Mouse (Mus musculus) cortical plate, adult 2 months (tissue): ENCODE measurements around the gene Iqcf3. TPM values are rescaled to one million over a fixed set of nuclear protein-coding genes. Genes with fewer than 3 reads are reported as not detected.

Experiments
- H3K27ac ChIP-seq: fragments of 200-500 bp; 2 replicates; pipeline ENCODE4 v1.5.1; 2012; ENCODE audit warnings: low read length, control low read depth, inconsistent platforms; ENCODE audit not compliant: insufficient read depth
- H3K4me1 ChIP-seq: fragments of 200-500 bp; 2 replicates; pipeline ENCODE4 v1.6.1; 2011; ENCODE audit warnings: low read length; ENCODE audit not compliant: control insufficient read depth, insufficient read depth
- H3K4me3 ChIP-seq: fragments of 200-500 bp; 2 replicates; pipeline ENCODE4 v1.5.1; 2011; ENCODE audit warnings: mild to moderate bottlenecking, low read length, control low read depth; ENCODE audit not compliant: insufficient read depth
- CTCF ChIP-seq: fragments of 200-500 bp; IDR thresholded peaks from 2 replicates; pipeline ENCODE4 v1.5.1; 2011; ENCODE audit warnings: mild to moderate bottlenecking, control low read depth, low read length; ENCODE audit not compliant: insufficient read depth; ENCODE audit errors: extremely low read depth
- POLR2A ChIP-seq: fragments of 200-500 bp; IDR thresholded peaks from 2 replicates; pipeline ENCODE4 v1.6.1; 2011; ENCODE audit warnings: mild to moderate bottlenecking, low read length, control low read depth; ENCODE audit not compliant: insufficient read depth; ENCODE audit errors: extremely low read depth
- polyA plus RNA-seq: library from polyadenylated mRNA; depleted of rRNA; stranded (reverse); fragments of >200 nt; gene quantifications from 2 replicates; pipeline ENCODE4 v1.2.3, GENCODE M21; 2012

Gene Iqcf3
- polyA plus RNA-seq, 1 experiment: not detected

DNA sequence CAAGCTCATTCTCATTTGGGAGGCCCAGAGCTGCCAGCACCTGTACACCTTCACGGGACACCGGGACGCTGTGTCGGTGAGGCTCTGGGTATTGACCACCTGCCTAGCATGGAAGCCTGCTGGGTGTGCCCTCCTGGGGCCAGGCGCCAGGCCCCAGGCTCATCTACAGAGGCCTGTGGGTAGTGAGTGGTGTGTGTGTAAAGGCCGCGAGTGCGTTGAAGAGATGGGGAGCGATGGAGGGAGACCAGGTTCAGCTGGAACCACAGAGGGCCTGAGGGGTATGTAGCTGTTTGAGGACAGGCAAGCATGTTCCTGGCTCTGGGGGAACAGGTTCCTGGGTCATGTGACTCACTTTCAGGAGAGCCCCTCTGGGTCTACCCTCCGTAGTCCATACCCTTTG lies 78.3 kb downstream of the Iqcf3 start:
- no peak overlapping the region for H3K27ac ChIP-seq
- TF ChIP-seq POLR2A: no peak
- no peak for TF ChIP-seq CTCF
- no peaks in the 10 kb centered on the region; the same call in 1 of the 2 replicates for H3K4me1 ChIP-seq
- H3K4me3 ChIP-seq: no peak overlapping the region

GRCm38 (mm10) chr9:106482578-106483115 lies 78.8 kb downstream of the Iqcf3 start:
- TF ChIP-seq CTCF (no peak), POLR2A (no peak)
- Histone ChIP-seq H3K27ac (no peak overlapping the region), H3K4me1 (peaks cover 4% of the 10 kb centered on the region; the same call in 1 of the 2 replicates), H3K4me3 (no peak overlapping the region)

- no peak overlapping the region for H3K27ac ChIP-seq
- H3K4me1 ChIP-seq: peaks cover 4% of the 10 kb centered on the region; the same call in 1 of the 2 replicates
- TF ChIP-seq POLR2A (no peak), CTCF (no peak)
- H3K4me3 ChIP-seq: no peak overlapping the region
Observed at GRCm38 (mm10) chr9:106481676-106482075, 79.8 kb downstream of the Iqcf3 start.

- Histone ChIP-seq H3K4me3 (no peak overlapping the region), H3K4me1 (peaks cover 6% of the 10 kb centered on the region; the same call in 1 of the 2 replicates), H3K27ac (no peak overlapping the region)
- TF ChIP-seq CTCF (no peak), POLR2A (no peak)
Observed at GRCm38 (mm10) chr9:106481075-106481474, 80.4 kb downstream of the Iqcf3 start.

GRCm38 (mm10) chr9:106480541-106480940 lies 80.9 kb downstream of the Iqcf3 start:
- TF ChIP-seq CTCF (no peak), POLR2A (no peak)
- no peak overlapping the region for H3K27ac ChIP-seq
- no peak overlapping the region for H3K4me3 ChIP-seq
- peaks cover 7% of the 10 kb centered on the region; the same call in 1 of the 2 replicates for H3K4me1 ChIP-seq

DNA sequence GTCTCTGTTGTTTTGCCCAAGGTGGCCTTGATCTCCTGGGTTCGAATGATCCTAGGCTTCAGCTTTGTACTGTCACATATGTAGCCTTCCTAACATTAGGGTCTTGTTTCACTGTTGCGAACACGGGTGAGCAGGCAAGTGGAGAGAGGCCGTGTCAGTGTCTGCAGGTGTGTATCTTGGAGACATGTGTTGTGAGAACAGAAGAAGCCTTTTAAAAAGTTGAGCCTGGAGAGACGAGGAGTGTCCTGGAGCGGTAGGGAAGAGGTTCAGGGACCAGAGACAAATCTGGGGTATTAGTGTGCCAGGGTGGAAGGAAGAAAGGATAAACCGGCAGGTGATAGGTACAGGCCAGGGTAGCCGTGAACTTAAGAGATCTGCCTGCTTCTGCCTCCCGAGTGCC lies 83.3 kb downstream of the Iqcf3 start:
- H3K27ac ChIP-seq: no peak overlapping the region
- TF ChIP-seq POLR2A (no peak), CTCF (no peak)
- H3K4me1 ChIP-seq: peaks cover 7% of the 10 kb centered on the region; the same call in 1 of the 2 replicates
- peak overlapping the region; percentile 62 for H3K4me3 ChIP-seq

GRCm38 (mm10) chr9:106477649-106478048 lies 83.8 kb downstream of the Iqcf3 start:
- TF ChIP-seq POLR2A (no peak), CTCF (no peak)
- Histone ChIP-seq H3K4me3 (peak overlapping the region; percentile 62), H3K27ac (no peak overlapping the region), H3K4me1 (peaks cover 7% of the 10 kb centered on the region; the same call in 1 of the 2 replicates)

DNA sequence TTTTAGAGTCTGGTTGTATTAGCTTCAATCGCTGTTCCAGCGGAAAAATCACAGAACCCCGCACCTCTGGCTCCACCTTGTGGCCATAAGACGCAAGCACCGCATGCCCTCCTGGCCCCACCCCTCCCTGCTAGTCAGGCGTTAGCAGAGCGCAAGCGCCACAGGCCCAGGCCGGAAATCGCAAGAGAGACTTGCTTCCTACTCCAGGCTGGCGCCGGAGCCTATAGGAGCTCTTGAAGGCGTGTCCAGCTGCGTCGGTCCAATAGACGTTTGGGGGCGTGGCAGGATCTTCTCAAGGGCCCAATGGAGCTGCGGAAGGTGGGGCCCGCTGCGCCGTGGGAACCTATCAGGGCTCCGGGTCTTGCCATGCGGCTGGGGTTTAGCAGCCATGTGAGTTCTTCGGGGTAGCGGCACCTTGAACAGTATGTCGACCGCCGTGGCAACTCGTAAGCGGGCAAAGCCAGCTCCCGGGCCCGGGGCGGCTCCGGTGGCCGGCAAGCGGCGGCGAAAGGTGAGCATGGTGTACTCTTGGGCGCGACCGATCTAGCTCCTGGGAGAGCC lies 84.4 kb downstream of the Iqcf3 start, which contains the start of gene Parp3:
Parp3 (minus strand) TSS at position 26 of the 561 bp plus-strand sequence.
- peak; percentile 89 for TF ChIP-seq CTCF
- 0 out of 2 replicates have a peak, but pooled peaks have one; percentile 23 for TF ChIP-seq POLR2A
- Histone ChIP-seq H3K4me1 (peaks cover 10% of the 10 kb centered on the region; the same call in 1 of the 2 replicates), H3K4me3 (peak within 1 kb of the TSS; percentile 62), H3K27ac (peak within 1 kb of the TSS; percentile 11)

GRCm38 (mm10) chr9:106476002-106476923 lies 85.2 kb downstream of the Iqcf3 start:
- TF ChIP-seq CTCF (no peak), POLR2A (no peak)
- H3K4me3 ChIP-seq: no peak overlapping the region; the same call in 1 of the 2 replicates
- H3K27ac ChIP-seq: peak overlapping the region; percentile 11
- peaks cover 12% of the 10 kb centered on the region; the same call in 1 of the 2 replicates for H3K4me1 ChIP-seq
